Mouse (Mus musculus) adrenal gland, adult 2 months (tissue): ENCODE measurements around the gene Vmn2r18. TPM values are rescaled to one million over a fixed set of nuclear protein-coding genes. Genes with fewer than 3 reads are reported as not detected.

Source experiments
- DNase-seq: peaks from one replicate; pipeline ENCODE4 v3.0.0; 2021
- long read RNA-seq: library from polyadenylated mRNA; stranded (forward); transcript quantifications from one replicate; pipeline ENCODE4 v2.0.0, GENCODE M21; 2021
- polyA plus RNA-seq: library from polyadenylated mRNA; depleted of rRNA; stranded (reverse); fragments of >200 nt; gene quantifications from 2 replicates; pipeline ENCODE4 v1.2.3, GENCODE M21; 2012; rRNA removed
- total RNA-seq, 2 experiments: library from RNA; stranded (reverse); gene quantifications; 2 replicates each; pipeline ENCODE4 v1.2.3; 2021

Gene Vmn2r18
- total RNA-seq = not detected
- not detected in 2 replicates for polyA plus RNA-seq
- long read RNA-seq = 0 reads

DNA sequence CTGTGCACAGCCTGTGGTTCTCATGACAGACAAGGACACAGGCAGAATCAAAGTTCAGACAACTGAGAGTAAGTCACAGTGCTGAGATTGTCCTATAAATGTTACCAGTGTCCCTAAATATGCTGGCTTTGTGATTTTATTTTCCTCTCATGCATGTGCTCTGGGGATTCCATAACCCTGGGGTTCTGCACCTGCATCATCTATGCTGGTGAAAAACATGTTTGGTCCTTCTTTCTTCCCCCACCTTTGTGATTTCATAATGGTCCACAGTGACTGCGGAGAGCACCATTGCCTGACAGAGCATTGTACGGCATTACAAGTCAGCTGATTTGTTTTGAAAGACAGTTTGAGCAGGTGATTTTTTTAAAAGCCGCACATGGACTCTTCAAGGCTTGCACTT lies at the start of gene Vmn2r18:
TSS of gene Vmn2r18 (minus strand) at position 101 of the 400 bp plus-strand sequence.
- no peak for DNase-seq

DNA sequence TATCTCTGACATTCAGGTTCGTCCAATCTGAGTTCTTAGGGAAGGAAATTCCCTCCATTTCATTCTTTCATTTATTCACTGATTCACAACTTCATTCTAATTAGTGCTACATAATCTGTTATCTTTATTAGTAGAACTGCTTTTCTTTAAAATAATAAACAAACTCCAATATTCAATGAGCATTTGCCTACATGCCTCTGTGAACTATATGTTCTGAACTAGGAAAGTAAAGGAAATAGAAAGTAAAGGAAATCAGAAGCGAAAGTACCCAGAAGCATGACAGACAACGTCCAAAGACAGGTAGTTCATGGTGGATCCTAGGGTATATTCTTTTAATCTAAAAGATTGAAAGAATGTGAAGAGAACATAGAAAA lies 45.6 kb upstream of the Vmn2r18 start:
- no peak for DNase-seq

DNA sequence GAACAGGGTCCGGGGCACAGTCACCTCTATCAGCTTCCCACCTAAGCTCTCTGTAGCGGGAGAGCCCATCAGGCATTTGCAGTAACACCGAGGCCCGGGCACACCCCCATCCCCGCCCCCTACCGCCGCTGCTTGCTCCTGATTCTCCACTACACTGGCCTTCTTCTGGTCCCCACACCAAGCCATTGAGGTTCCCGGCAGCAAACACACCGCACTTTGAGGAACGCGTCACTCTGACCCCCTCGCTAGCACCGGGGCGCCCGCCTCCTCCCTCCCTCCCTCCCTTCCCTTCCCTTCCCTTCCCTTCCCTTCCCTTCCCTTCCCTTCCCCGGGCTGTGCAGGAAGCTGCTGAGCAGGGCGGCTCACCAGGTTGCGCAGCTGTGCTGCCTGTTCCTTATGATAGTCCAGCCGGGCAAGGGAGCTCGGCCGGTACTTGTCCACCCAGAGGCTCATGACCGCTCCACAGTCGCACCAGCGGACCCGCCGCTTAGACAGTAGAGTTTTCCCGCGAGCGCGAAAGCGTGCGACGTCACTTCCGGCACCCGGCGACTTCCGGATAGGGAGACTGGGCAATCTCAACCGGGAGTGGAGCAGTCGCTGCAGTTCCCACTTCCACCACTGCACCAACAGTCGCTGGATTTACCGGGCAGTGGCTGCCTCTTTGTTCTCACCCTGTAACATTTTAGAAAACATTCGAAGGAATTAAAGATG lies 45.0 kb upstream of the Vmn2r18 start, which contains the start of gene Rfc3:
TSS of gene Rfc3 (minus strand) at position 543 of the 711 bp plus-strand sequence.
- peak; percentile 96 for DNase-seq

DNA sequence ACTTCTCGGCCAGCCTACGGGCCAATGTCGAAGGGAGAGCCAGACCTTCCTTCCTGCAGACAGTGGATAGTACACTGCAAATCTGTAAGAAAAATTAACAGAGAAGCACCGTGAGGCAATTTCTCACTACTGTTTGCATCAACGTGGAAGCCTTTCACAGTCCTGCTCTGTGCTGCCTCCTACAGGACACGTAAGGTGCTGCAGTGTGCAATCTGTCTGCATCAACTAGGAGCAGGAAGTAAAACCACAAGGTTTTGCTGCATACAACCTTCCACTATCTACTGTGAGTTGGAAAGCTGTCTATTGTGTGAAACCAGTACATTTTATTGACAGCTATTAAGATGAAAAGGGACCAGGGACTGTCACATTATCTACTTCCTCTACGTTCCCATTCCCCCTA lies 39.0 kb upstream of the Vmn2r18 start:
- no peak for DNase-seq

DNA sequence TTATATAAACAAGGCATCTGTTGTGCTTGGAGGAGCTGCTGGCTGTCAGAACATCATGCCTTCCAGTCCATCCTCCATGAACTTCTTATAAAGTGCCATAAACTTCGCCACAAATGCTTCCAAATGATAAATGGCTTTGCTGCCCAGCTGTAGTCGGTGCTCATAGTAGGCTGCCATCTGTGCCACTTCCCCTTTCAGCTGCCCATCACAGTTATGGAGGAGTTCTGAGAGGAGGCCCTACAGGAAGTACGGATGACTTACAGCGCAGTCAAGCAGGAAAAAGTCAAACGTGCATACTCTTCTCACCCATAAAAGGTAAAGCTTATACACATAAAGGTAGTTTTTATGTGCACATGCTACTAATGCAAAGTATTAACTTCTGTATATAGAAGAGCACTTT lies 37.0 kb upstream of the Vmn2r18 start:
- DNase-seq = no peak

DNA sequence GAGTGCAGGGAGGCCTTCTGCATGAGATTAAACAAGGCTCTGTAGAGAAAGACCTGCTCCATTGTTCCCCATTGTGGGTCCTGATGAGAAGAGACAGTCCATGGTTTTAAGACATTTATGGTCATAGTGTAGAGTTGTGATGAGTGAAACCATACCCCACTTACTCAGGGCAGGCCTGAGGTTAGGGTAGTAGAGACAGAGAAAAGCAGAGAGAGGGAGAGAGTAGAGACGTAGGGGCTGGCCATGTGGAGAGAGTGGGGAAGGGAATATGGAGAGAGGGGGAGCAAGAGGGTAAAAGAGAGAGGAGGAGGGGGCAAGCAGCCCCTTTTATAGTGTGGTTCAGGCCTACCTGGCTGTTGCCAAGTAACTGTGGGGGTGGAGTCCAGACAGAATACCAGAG lies 36.3 kb upstream of the Vmn2r18 start:
- DNase-seq = no peak

DNA sequence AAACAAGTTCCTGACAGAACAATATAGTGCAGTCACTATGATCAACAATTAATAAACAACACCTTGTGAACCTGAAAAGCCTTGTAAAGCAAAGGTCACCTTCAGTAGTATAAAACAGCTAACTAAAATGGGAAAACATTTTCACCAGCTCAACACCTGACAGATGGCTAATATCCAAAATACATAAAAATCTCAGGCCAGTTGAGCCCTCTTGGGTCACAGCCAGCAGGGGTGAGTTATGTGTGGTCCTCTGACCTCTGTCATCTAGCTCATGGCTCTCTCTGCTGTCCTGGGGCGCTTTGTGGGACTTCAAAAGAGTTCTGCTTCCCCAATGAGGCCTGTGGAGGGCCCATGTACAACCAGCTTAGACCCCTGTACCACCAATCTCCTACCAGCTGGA lies 4.1 kb downstream of the Vmn2r18 start:
- DNase-seq = no peak

Other genes starting within 250 kb of the Vmn2r18 start
- not detected for gene Gm42906, start 177.9 kb downstream of the Vmn2r18 start, total RNA-seq
- not detected in 2 replicates for gene Gm42906, start 177.9 kb downstream of the Vmn2r18 start, polyA plus RNA-seq
- 10 to 100 TPM; 10.3 to 17.1 TPM for gene Rfc3, start 45.2 kb upstream of the Vmn2r18 start, total RNA-seq
- gene Rfc3, start 45.2 kb upstream of the Vmn2r18 start, polyA plus RNA-seq = 3.7 and 5.3 TPM in 2 replicates